Comparison of ENCODE assay signal across 8 mouse cellular contexts in the genomic region with DNA sequence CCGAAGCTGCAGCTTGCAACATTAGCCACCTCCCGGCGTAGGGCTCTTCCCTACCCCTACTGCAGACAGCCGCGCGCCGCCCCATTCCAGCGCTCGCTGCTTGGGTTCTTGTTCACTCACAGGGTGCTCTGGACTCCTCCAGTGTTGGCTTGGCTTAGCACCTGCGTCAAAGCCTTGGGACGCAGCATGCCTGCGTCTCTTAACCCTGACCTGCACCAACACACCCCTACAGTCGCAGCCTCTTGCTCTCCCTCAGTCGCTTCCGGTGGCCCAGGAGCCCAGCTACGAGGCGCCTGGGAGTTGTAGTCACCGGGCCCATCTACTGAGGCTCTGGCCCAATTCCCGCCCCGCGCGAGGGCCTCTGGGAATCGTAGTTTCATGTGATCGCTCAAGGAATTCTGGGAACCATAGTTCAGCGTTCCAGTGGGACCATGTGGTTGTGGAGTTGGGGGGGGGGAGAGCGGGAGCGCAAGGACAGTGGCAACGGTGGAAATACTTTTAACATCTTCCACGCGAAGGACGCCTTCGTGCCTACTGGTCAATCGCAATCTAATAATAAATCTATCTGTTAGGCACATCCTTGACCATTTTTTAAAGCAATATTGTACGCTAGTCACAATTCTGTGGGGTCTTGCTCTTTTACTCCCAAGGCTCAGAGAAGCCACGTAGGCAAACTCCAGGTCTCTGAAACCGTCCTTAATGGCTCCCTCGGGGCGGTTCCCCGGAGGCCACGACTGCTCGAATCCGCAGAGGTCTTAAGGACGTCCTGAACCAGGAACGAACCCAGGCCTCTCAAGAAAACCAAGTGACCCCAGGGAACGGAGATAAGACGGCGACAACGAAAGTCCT. TPM values are rescaled to one million over a fixed set of nuclear protein-coding genes. Genes with fewer than 3 reads are reported as not detected.
A peak's percentile ranks its signal among the peaks of the same experiment; 100 is the strongest.
DNase-seq lines count a peak whose midpoint lies in the region; ATAC-seq and TF ChIP-seq lines count a peak whose summit lies in the region.

A gene (minus strand): TSS at position 399 of the 849 bp plus-strand sequence.

- no peaks in the 10 kb centered on the region for H3K27me3 ChIP-seq in forebrain, embryonic 10.5 days (ENCODE audit: poor library complexity, severe bottlenecking)
- no peaks in the 10 kb centered on the region for H3K27me3 ChIP-seq in heart, embryonic 15.5 days
- H3K27me3 ChIP-seq in liver, embryonic 14.5 days (ENCODE audit: control insufficient read depth, insufficient read depth, low read length), result no peaks in the 10 kb centered on the region
- H3K27me3 ChIP-seq in neural tube, embryonic 11.5 days (ENCODE audit: control insufficient read depth, insufficient read depth, low read length), result no peaks in the 10 kb centered on the region
- H3K27me3 ChIP-seq in stomach, postnatal 0 days (ENCODE audit: control insufficient read depth, insufficient read depth, low read length), result no peaks in the 10 kb centered on the region

- peak; percentile 79 to 86 for DNase-seq in CD8-positive naive resting alpha-beta T cell, adult 2 months (ENCODE audit: low read depth in 2 of 2, low spot score in 2 of 2)
- peak; percentile 96 for DNase-seq in c-Kit-positive CD71-negative TER-119-negative erythroid progenitor cells, embryonic 14.5 days (ENCODE audit: low read depth)
- DNase-seq in forebrain, embryonic 10.5 days (ENCODE audit: extremely low spot score, low spot score), result peak; percentile 98
- DNase-seq in kidney, postnatal 25 days, result peak; percentile 98 to 99
- peak; percentile 94 to 96 (median 96) for DNase-seq in liver, embryonic 14.5 days (ENCODE audit: low read depth in 3 of 3, low spot score in 3 of 3)
- DNase-seq in neural tube, embryonic 11.5 days (ENCODE audit: low spot score), result peak; percentile 99
- peak; percentile 98 for DNase-seq in stomach, postnatal 0 days (ENCODE audit: low spot score)

- ATAC-seq in heart, embryonic 15.5 days (replicated peaks; ENCODE audit: insufficient number of reproducible peaks, insufficient read depth, low FRiP score, low read depth), result peak; percentile 87
- ATAC-seq in liver, embryonic 14.5 days (ENCODE audit: insufficient read depth), result peak; percentile 84
- ATAC-seq in neural tube, embryonic 11.5 days (ENCODE audit: insufficient read depth, low FRiP score, low TSS enrichment), result peak; percentile 89
- peak; percentile 92 for ATAC-seq in stomach, postnatal 0 days (ENCODE audit: low FRiP score, low TSS enrichment)

- H3K36me3 ChIP-seq in forebrain, embryonic 10.5 days (replicated peaks), result peaks cover 45% of the 10 kb centered on the region
- H3K36me3 ChIP-seq in heart, embryonic 15.5 days, result peaks cover 25% of the 10 kb centered on the region
- H3K36me3 ChIP-seq in liver, embryonic 14.5 days (replicated peaks; ENCODE audit: control insufficient read depth, insufficient read depth, low read depth), result peaks cover 8% of the 10 kb centered on the region
- H3K36me3 ChIP-seq in neural tube, embryonic 11.5 days (ENCODE audit: control insufficient read depth, insufficient read depth, low read length), result peaks cover 11% of the 10 kb centered on the region
- H3K36me3 ChIP-seq in stomach, postnatal 0 days (ENCODE audit: control insufficient read depth, insufficient read depth, low read length), result peaks cover 8% of the 10 kb centered on the region; the same call in 1 of the 2 replicates

- WGBS in forebrain, embryonic 10.5 days, result under 1% methylated on average over 48 of the region's 48 CpGs
- WGBS in heart, embryonic 15.5 days, result under 1% methylated on average over 48 of the region's 48 CpGs
- WGBS in liver, embryonic 14.5 days (ENCODE audit: insufficient replicate concordance), result under 1% methylated on average over 48 of the region's 48 CpGs
- WGBS in neural tube, embryonic 11.5 days, result under 1% methylated on average over 48 of the region's 48 CpGs
- under 1% methylated on average over 48 of the region's 48 CpGs for WGBS in stomach, postnatal 0 days

- H3K9ac ChIP-seq in heart, embryonic 15.5 days, result peak within 1 kb of the TSS; percentile 81
- peak within 1 kb of the TSS; percentile 87 for H3K9ac ChIP-seq in liver, embryonic 14.5 days (replicated peaks)
- peak within 1 kb of the TSS; percentile 90 for H3K9ac ChIP-seq in neural tube, embryonic 11.5 days (ENCODE audit: low read length)
- peak within 1 kb of the TSS; percentile 86 for H3K9ac ChIP-seq in stomach, postnatal 0 days (ENCODE audit: low read length)

- peaks cover 52% of the 10 kb centered on the region for H3K4me1 ChIP-seq in forebrain, embryonic 10.5 days
- peaks cover 23% of the 10 kb centered on the region for H3K4me1 ChIP-seq in heart, embryonic 15.5 days (replicated peaks)
- peaks cover 9 to 15% of the 10 kb centered on the region in 2 experiments for H3K4me1 ChIP-seq in liver, embryonic 14.5 days (replicated peaks; ENCODE audit: control insufficient read depth in 2 of 2, insufficient read depth in 2 of 2, low read length in 1 of 2)
- H3K4me1 ChIP-seq in neural tube, embryonic 11.5 days (ENCODE audit: control insufficient read depth, insufficient read depth, low read length), result peaks cover 11% of the 10 kb centered on the region
- H3K4me1 ChIP-seq in stomach, postnatal 0 days (replicated peaks; ENCODE audit: control insufficient read depth, insufficient read depth), result no peaks in the 10 kb centered on the region; the same call in 1 of the 2 replicates

- peak within 1 kb of the TSS; percentile 70 for H3K4me3 ChIP-seq in forebrain, embryonic 10.5 days
- H3K4me3 ChIP-seq in heart, embryonic 15.5 days, result peak within 1 kb of the TSS; percentile 96
- peak within 1 kb of the TSS; percentile 88 to 96 for H3K4me3 ChIP-seq in liver, embryonic 14.5 days (ENCODE audit: insufficient read depth in 1 of 2, low read depth in 2 of 2, low read length in 2 of 2)
- H3K4me3 ChIP-seq in neural tube, embryonic 11.5 days (ENCODE audit: low read depth, low read length), result peak within 1 kb of the TSS; percentile 90
- peak within 1 kb of the TSS; percentile 92 for H3K4me3 ChIP-seq in stomach, postnatal 0 days (ENCODE audit: low read depth, low read length)

- H3K4me2 ChIP-seq in heart, embryonic 15.5 days, result peak within 1 kb of the TSS; percentile 88
- peak within 1 kb of the TSS; percentile 96 for H3K4me2 ChIP-seq in liver, embryonic 14.5 days (ENCODE audit: low read depth)
- peak within 1 kb of the TSS; percentile 79 for H3K4me2 ChIP-seq in neural tube, embryonic 11.5 days (ENCODE audit: low read depth)
- H3K4me2 ChIP-seq in stomach, postnatal 0 days (replicated peaks; ENCODE audit: low read depth), result peak within 1 kb of the TSS; percentile 97

- TF ChIP-seq EP300 in liver, embryonic 14.5 days (IDR thresholded peaks at IDR 0.05; ENCODE audit: low read depth), result no peak
- no peak for TF ChIP-seq EP300 in stomach, postnatal 0 days (optimal IDR thresholded peaks at IDR 0.05)

- no peak for TF ChIP-seq CTCF in liver, embryonic 14.5 days (IDR thresholded peaks at IDR 0.05; ENCODE audit: low read depth)
- TF ChIP-seq CTCF in stomach, postnatal 0 days (IDR thresholded peaks at IDR 0.05; ENCODE audit: low read depth), result no peak; the same call in 1 of the 2 replicates

- H3K9me3 ChIP-seq in forebrain, embryonic 10.5 days, result no peaks in the 10 kb centered on the region
- H3K9me3 ChIP-seq in heart, embryonic 15.5 days (replicated peaks), result no peaks in the 10 kb centered on the region
- no peaks in the 10 kb centered on the region for H3K9me3 ChIP-seq in liver, embryonic 14.5 days (ENCODE audit: control insufficient read depth, low read length)
- no peaks in the 10 kb centered on the region for H3K9me3 ChIP-seq in neural tube, embryonic 11.5 days (ENCODE audit: control insufficient read depth, low read length)
- H3K9me3 ChIP-seq in stomach, postnatal 0 days (ENCODE audit: control insufficient read depth, low read length), result no peaks in the 10 kb centered on the region

- peak within 1 kb of the TSS; percentile 97 for H3K27ac ChIP-seq in forebrain, embryonic 10.5 days
- peak within 1 kb of the TSS; percentile 99 for H3K27ac ChIP-seq in heart, embryonic 15.5 days
- peak within 1 kb of the TSS; percentile 86 for H3K27ac ChIP-seq in liver, embryonic 14.5 days
- peak within 1 kb of the TSS; percentile 95 for H3K27ac ChIP-seq in neural tube, embryonic 11.5 days (ENCODE audit: low read depth, low read length)
- H3K27ac ChIP-seq in stomach, postnatal 0 days (replicated peaks), result peak within 1 kb of the TSS; percentile 98

RNA-seq across cellular contexts. Expression of the gene that starts here (rescaled TPM):
- 172 and 174 TPM in 2 replicates for polyA plus RNA-seq in forebrain, embryonic 10.5 days (2016; fragmentation: Nextera tagmentation; extraction: Ambion mirVana)
- 119 and 144 TPM in 2 replicates for polyA plus RNA-seq in heart, embryonic 15.5 days (2015; fragmentation: Nextera tagmentation; extraction: Ambion mirVana)
- polyA plus RNA-seq in liver, embryonic 14.5 days (2012; rRNA removed), result 63.1 and 73.1 TPM in 2 replicates
- polyA plus RNA-seq in liver, embryonic 14.5 days (2014; fragmentation: Nextera tagmentation; extraction: Ambion mirVana), result 60.5 and 62.0 TPM in 2 replicates
- 82.1 and 98.4 TPM in 2 replicates for polyA plus RNA-seq in neural tube, embryonic 11.5 days (2014; fragmentation: Nextera tagmentation; extraction: Ambion mirVana)
- 154 and 157 TPM in 2 replicates for polyA plus RNA-seq in stomach, postnatal 0 days (2015; fragmentation: Nextera tagmentation; extraction: Ambion mirVana)

Comparison
In these comparisons a context has a peak if more than half of its experiments do, and no peak if none do; other contexts are left out.
1. Peak in every context shown above with its lines: DNase-seq, ATAC-seq, H3K4me3 ChIP-seq and H3K27ac ChIP-seq.